Mouse (Mus musculus) kidney, embryonic 16.5 days (tissue): ENCODE results near the gene Pnlip. TPM values are rescaled to one million over a fixed set of nuclear protein-coding genes. Genes with fewer than 3 reads are reported as not detected.

Experiments
- ATAC-seq: fragments of 200-750 bp; cut with Nextera tagmentation; 2 replicates; pipeline ENCODE4 v1.8.0; 2017; ENCODE audit warnings: moderate TSS enrichment; ENCODE audit not compliant: low FRiP score, low TSS enrichment
- H3K27ac ChIP-seq: fragments of 300-500 bp; sonication (generic); 2 replicates; pipeline ENCODE4 v1.5.1; 2014; ENCODE audit warnings: low read length
- H3K27me3 ChIP-seq: fragments of 300-500 bp; sonication (generic); 2 replicates; pipeline ENCODE4 v1.6.1; 2014; ENCODE audit warnings: low read length, control low read depth, mixed read lengths; ENCODE audit not compliant: insufficient read depth
- H3K36me3 ChIP-seq: fragments of 300-500 bp; sonication (generic); 2 replicates; pipeline ENCODE4 v1.6.1; 2014; ENCODE audit warnings: low read length, control low read depth, mixed read lengths; ENCODE audit not compliant: insufficient read depth
- H3K4me1 ChIP-seq: fragments of 300-500 bp; sonication (generic); 2 replicates; pipeline ENCODE4 v1.6.1; 2014; ENCODE audit warnings: low read length, control low read depth, mixed read lengths; ENCODE audit not compliant: insufficient read depth
- H3K4me2 ChIP-seq: fragments of 300-500 bp; sonication (generic); replicated peaks from 2 replicates; pipeline ENCODE4 v1.6.1; 2014; ENCODE audit warnings: low read depth, low read length
- H3K4me3 ChIP-seq: fragments of 300-500 bp; sonication (generic); 2 replicates; pipeline ENCODE4 v1.5.1; 2014; ENCODE audit warnings: mild to moderate bottlenecking, low read length
- H3K9ac ChIP-seq: fragments of 300-500 bp; sonication (generic); replicated peaks from 2 replicates; pipeline ENCODE4 v1.6.1; 2014; ENCODE audit warnings: low read length
- H3K9me3 ChIP-seq: fragments of 300-500 bp; sonication (generic); 2 replicates; pipeline ENCODE4 v1.6.1; 2016; ENCODE audit warnings: low read length, control low read depth
- WGBS: fragments of 180-500 bp; shearing (Covaris S2); extraction: QIAGEN DNeasy Blood & Tissue Kit; methylation state at CpG from one replicate; pipeline ENCODE4 v1.1.7; 2014; 5-methylcytosine and 5-hydroxymethylcytosine counted together
- polyA plus RNA-seq: library from polyadenylated mRNA; unstranded; fragments of >200 nt; fragmentation: Nextera tagmentation; extraction: Ambion mirVana; gene quantifications from 2 replicates; pipeline ENCODE4 v1.2.1, GENCODE M21; 2015

The Pnlip gene
- polyA plus RNA-seq, 1 experiment from 2014 or later: not detected

GRCm38 (mm10) chr19:58708611-58709010 lies 56.3 kb downstream of the Pnlip start:
- Histone ChIP-seq H3K4me1 (no peaks in the 10 kb centered on the region), H3K4me3 (no peak overlapping the region), H3K27me3 (no peaks in the 10 kb centered on the region), H3K9ac (no peak overlapping the region), H3K36me3 (no peaks in the 10 kb centered on the region), H3K27ac (no peak overlapping the region), H3K9me3 (no peaks in the 10 kb centered on the region), H3K4me2 (no peak overlapping the region)
- ATAC-seq: no peak
- WGBS: 68% methylated on average over 3 of the region's 3 CpGs

DNA sequence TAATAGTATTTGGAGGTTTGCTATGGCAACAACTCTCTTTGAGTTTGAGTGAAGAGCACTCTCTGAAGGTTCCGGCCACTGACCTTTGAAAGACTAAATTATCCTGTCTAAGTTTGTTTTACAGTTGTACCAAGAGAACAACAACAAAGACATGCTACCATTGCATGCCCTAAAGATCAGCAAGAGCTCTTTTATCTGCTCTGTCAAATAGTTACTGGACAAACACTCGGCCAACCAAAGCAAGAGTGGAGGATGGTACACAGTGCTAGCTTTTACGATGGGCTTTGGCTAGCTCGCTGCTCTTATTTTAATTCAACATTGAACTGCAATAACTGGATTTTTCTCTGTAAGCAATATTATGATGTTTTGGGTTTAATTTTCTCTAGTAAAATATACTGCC lies 65.6 kb downstream of the Pnlip start:
- no peaks in the 10 kb centered on the region for H3K27me3 ChIP-seq
- 56% methylated on average over 4 of the region's 4 CpGs for WGBS
- no peak for ATAC-seq
- no peak overlapping the region for H3K4me3 ChIP-seq
- H3K4me1 ChIP-seq: no peaks in the 10 kb centered on the region
- H3K9me3 ChIP-seq: no peaks in the 10 kb centered on the region
- no peak overlapping the region for H3K4me2 ChIP-seq
- H3K9ac ChIP-seq: no peak overlapping the region
- no peaks in the 10 kb centered on the region for H3K36me3 ChIP-seq
- H3K27ac ChIP-seq: no peak overlapping the region

DNA sequence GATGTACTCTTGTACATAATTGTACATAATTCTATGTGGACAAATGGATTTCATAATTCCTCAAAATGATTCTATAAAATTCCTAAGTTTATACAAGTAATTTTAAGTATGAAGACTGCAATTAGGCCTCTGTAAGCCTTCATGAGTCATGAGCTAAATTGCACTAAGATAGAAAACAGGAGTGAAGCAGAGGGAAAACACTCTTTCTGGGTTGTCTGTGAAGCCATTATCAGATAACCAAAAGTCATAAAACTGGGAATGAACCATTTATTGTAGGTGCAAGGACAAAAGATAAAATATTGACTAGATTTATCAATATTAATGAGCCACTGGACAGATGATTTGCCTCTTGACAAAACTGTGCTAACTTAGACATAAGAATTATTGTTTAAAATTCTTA lies 68.1 kb downstream of the Pnlip start:
- no peak overlapping the region for H3K27ac ChIP-seq
- no peak overlapping the region for H3K9ac ChIP-seq
- H3K36me3 ChIP-seq: no peaks in the 10 kb centered on the region
- no peak for ATAC-seq
- H3K9me3 ChIP-seq: no peaks in the 10 kb centered on the region
- H3K4me2 ChIP-seq: no peak overlapping the region
- no peak overlapping the region for H3K4me3 ChIP-seq
- H3K4me1 ChIP-seq: no peaks in the 10 kb centered on the region
- H3K27me3 ChIP-seq: no peaks in the 10 kb centered on the region

- Histone ChIP-seq H3K4me3 (no peak overlapping the region), H3K27me3 (no peaks in the 10 kb centered on the region), H3K36me3 (no peaks in the 10 kb centered on the region), H3K27ac (no peak overlapping the region), H3K4me1 (no peaks in the 10 kb centered on the region), H3K9me3 (no peaks in the 10 kb centered on the region), H3K9ac (no peak overlapping the region), H3K4me2 (no peak overlapping the region)
- WGBS: 81% methylated on average over 5 of the region's 5 CpGs
- ATAC-seq: no peak
Measured at GRCm38 (mm10) chr19:58726551-58726950, 74.3 kb downstream of the Pnlip start.

GRCm38 (mm10) chr19:58727756-58728155 lies 75.5 kb downstream of the Pnlip start:
- Histone ChIP-seq H3K27ac (no peak overlapping the region), H3K9me3 (no peaks in the 10 kb centered on the region), H3K36me3 (no peaks in the 10 kb centered on the region), H3K27me3 (no peaks in the 10 kb centered on the region), H3K9ac (no peak overlapping the region), H3K4me2 (no peak overlapping the region), H3K4me3 (no peak overlapping the region), H3K4me1 (no peaks in the 10 kb centered on the region)
- WGBS: 68% methylated on average over 5 of the region's 5 CpGs
- no peak for ATAC-seq

- H3K27ac ChIP-seq: no peak within 1 kb of the TSS
- no peak within 1 kb of the TSS for H3K9ac ChIP-seq
- whole genome bisulfite sequencing: 45% methylated on average over 5 of the region's 5 CpGs
Measured at GRCm38 (mm10) chr19:58728445-58729031, 76.2 kb downstream of the Pnlip start, which contains the start of gene Pnliprp1. Gene Pnliprp1, plus strand, starts transcription at chr19:58728887.

More at GRCm38 (mm10) chr19:58728445-58729031, 76.2 kb downstream of the Pnlip start, which contains the start of gene Pnliprp1:
- H3K4me1 ChIP-seq: no peaks in the 10 kb centered on the region
- no peaks in the 10 kb centered on the region for H3K27me3 ChIP-seq
- no peak within 1 kb of the TSS for H3K4me3 ChIP-seq
- H3K36me3 ChIP-seq: no peaks in the 10 kb centered on the region
- no peak within 1 kb of the TSS for H3K4me2 ChIP-seq
- H3K9me3 ChIP-seq: no peaks in the 10 kb centered on the region
- ATAC-seq: no peak

Other genes starting within 250 kb of the Pnlip start
- gene Gfra1, start 196.6 kb upstream of the Pnlip start, polyA plus RNA-seq: 66.9 and 75.0 TPM in 2 replicates
- not detected in 2 replicates for gene Ccdc172, start 140.5 kb upstream of the Pnlip start, polyA plus RNA-seq
- gene Pnliprp1, start 76.4 kb downstream of the Pnlip start, polyA plus RNA-seq: 0.18 and 1.2 TPM in 2 replicates
- 0.22 and 0.28 TPM in 2 replicates for gene Pnliprp2, start 107.2 kb downstream of the Pnlip start, polyA plus RNA-seq
- gene 1700019N19Rik, start 142.0 kb downstream of the Pnlip start, polyA plus RNA-seq: not detected in 2 replicates